21 mouse cellular contexts compared by ENCODE assay signal in the genomic region with DNA sequence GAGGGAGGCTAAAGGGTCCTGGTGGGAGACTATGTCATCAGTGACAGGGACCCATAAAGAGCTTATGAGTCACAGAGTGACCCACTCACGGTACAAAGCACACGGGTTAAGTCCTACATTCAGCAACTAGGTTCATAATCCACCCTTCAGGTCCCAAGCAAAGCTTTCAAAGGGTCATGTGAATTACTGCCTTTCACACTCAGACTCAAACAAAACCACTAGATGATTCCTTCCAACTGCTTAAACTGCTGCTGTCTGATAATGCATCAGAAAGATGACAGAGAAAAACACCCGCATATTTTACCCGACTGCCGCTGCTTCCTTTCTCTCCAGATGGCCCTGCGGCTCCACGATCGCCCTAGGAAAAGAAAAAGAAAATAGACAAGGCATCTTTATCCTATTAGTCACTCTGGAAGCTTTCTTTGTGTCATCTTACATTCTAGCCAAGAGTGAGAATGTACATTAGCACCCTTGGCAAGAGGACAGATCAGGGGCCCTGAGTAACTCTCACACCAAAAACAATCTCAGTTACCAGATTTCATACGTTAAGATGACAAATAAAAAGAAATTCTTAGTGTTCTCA. TPM values are rescaled to one million over a fixed set of nuclear protein-coding genes. Genes with fewer than 3 reads are reported as not detected.
DNase-seq lines count a peak whose midpoint lies in the region; ATAC-seq and TF ChIP-seq lines count a peak whose summit lies in the region.
"Had no signal": no experiment of that assay in that cellular context is flagged by ENCODE, and none has a peak within 500 bp of the region (broad histone marks: within the 10 kb centered on the region; RNA-seq: fewer than 3 reads in every experiment).

No protein-coding gene starts in this region.

- no peaks in the 10 kb centered on the region for H3K4me1 ChIP-seq in kidney, postnatal 0 days (replicated peaks; ENCODE audit: insufficient read depth, low read length)
- 0 out of 2 replicates have a peak, but pooled peaks cover 2% of the 10 kb centered on the region for H3K4me1 ChIP-seq in midbrain, embryonic 15.5 days
- H3K4me1 ChIP-seq: embryonic facial prominence, embryonic 15.5 days; liver, embryonic 12.5 days had no signal

- H3K9ac ChIP-seq in kidney, postnatal 0 days (ENCODE audit: low read depth, low read length), result no peak overlapping the region
- H3K9ac ChIP-seq in midbrain, embryonic 15.5 days, result no peak overlapping the region
- H3K9ac ChIP-seq: embryonic facial prominence, embryonic 15.5 days; liver, embryonic 12.5 days had no signal

- H3K27me3 ChIP-seq in kidney, postnatal 0 days (ENCODE audit: insufficient read depth, low read length), result no peaks in the 10 kb centered on the region
- H3K27me3 ChIP-seq in midbrain, embryonic 15.5 days (replicated peaks), result no peaks in the 10 kb centered on the region
- H3K27me3 ChIP-seq: embryonic facial prominence, embryonic 15.5 days; liver, embryonic 12.5 days had no signal

- no peaks in the 10 kb centered on the region for H3K36me3 ChIP-seq in kidney, postnatal 0 days (ENCODE audit: insufficient read depth, low read length)
- no peaks in the 10 kb centered on the region for H3K36me3 ChIP-seq in midbrain, embryonic 15.5 days (replicated peaks)
- H3K36me3 ChIP-seq: embryonic facial prominence, embryonic 15.5 days; liver, embryonic 12.5 days had no signal

- peak; percentile 41 for DNase-seq in kidney, postnatal 0 days (ENCODE audit: low spot score)
- no peak for DNase-seq in kidney, postnatal 36 days
- DNase-seq in 3T3-L1 (ENCODE audit: low read depth, low spot score), result peak; percentile 85
- DNase-seq in NIH3T3 (ENCODE audit: low read depth), result peak; percentile 49
- no peak for DNase-seq in heart, postnatal 4 days
- DNase-seq in urinary bladder, postnatal 10 days (ENCODE audit: low spot score), result no peak
- DNase-seq: adrenal gland, adult 8-10 months; cerebellum, adult 18-20 months; gastrocnemius, postnatal 36 days; heart, postnatal 14 days; kidney, adult 8-10 months; right cerebral cortex, adult 18-20 months had no signal

- no peak for ATAC-seq in kidney, postnatal 0 days (replicated peaks; ENCODE audit: low FRiP score, low read depth)
- ATAC-seq in midbrain, embryonic 15.5 days (replicated peaks), result no peak
- ATAC-seq: liver, embryonic 12.5 days had no signal

- no peak overlapping the region for H3K4me2 ChIP-seq in kidney, postnatal 0 days (ENCODE audit: low read length)
- H3K4me2 ChIP-seq in midbrain, embryonic 15.5 days, result no peak overlapping the region
- H3K4me2 ChIP-seq: embryonic facial prominence, embryonic 15.5 days; heart, embryonic 11.5 days; liver, embryonic 12.5 days had no signal

- no peak overlapping the region for H3K4me3 ChIP-seq in kidney, postnatal 0 days (replicated peaks; ENCODE audit: low read depth, low read length)
- H3K4me3 ChIP-seq in midbrain, embryonic 15.5 days, result no peak overlapping the region
- H3K4me3 ChIP-seq: embryonic facial prominence, embryonic 15.5 days; left cerebral cortex, adult 2 months; liver, embryonic 12.5 days had no signal

- H3K9me3 ChIP-seq in kidney, postnatal 0 days (replicated peaks; ENCODE audit: low read length), result no peaks in the 10 kb centered on the region
- H3K9me3 ChIP-seq in midbrain, embryonic 15.5 days, result no peaks in the 10 kb centered on the region
- H3K9me3 ChIP-seq: embryonic facial prominence, embryonic 15.5 days; liver, embryonic 12.5 days had no signal

- WGBS in kidney, postnatal 0 days, result 61% methylated on average over 9 of the region's 9 CpGs
- 31% methylated on average over 9 of the region's 9 CpGs for WGBS in midbrain, embryonic 15.5 days

- H3K27ac ChIP-seq in kidney, postnatal 0 days, result no peak overlapping the region
- H3K27ac ChIP-seq in midbrain, embryonic 15.5 days, result 0 out of 2 replicates have a peak overlapping the region, but pooled peaks have one; percentile 25
- H3K27ac ChIP-seq: embryonic facial prominence, embryonic 15.5 days; left cerebral cortex, adult 2 months; liver, embryonic 12.5 days had no signal

- TF ChIP-seq CTCF in kidney, postnatal 0 days (IDR thresholded peaks at IDR 0.05; ENCODE audit: low read depth), result no peak

RNA-seq across cellular contexts. Expression of a gene that starts 52.6 kb away (rescaled TPM):
- polyA plus RNA-seq in kidney, postnatal 0 days (2015; fragmentation: Nextera tagmentation; extraction: Ambion mirVana), result 0.86 and 1.5 TPM in 2 replicates
- 1.8 TPM in 2 replicates for polyA plus RNA-seq in midbrain, embryonic 15.5 days (2015; fragmentation: Nextera tagmentation; extraction: Ambion mirVana)
- under 1 TPM; 0.07 to 0.09 TPM for total RNA-seq in heart, postnatal 4 days (2021)
- total RNA-seq: common myeloid progenitor, adult 5-6 weeks; gastrocnemius, postnatal 36 days; MEL; neutrophil, adult 5-6 weeks had no signal
- polyA plus RNA-seq: limb, embryonic 11.5 days had no signal

Comparison
In these comparisons a context has a peak if more than half of its experiments do, and no peak if none do; other contexts are left out.
1. DNase-seq: peak in kidney, postnatal 0 days (single experiment), 3T3-L1 (single experiment) and NIH3T3 (single experiment); none in kidney, postnatal 36 days (0 of 2), heart, postnatal 4 days (single experiment) and urinary bladder, postnatal 10 days (single experiment).